Mouse (Mus musculus) heart, embryonic 14.5 days (tissue): ENCODE data around the gene Zfp810. TPM values are rescaled to one million over a fixed set of nuclear protein-coding genes. Genes with fewer than 3 reads are reported as not detected.

Source experiments
- ATAC-seq: fragments of 200-750 bp; cut with Nextera tagmentation; 2 replicates; pipeline ENCODE4 v1.8.0; 2017; ENCODE audit warnings: low read depth, moderate TSS enrichment; ENCODE audit not compliant: insufficient number of reproducible peaks, insufficient read depth, low FRiP score
- H3K27ac ChIP-seq, 2 experiments: fragments of 200-500 bp in 1 of 2; fragments of 300-500 bp in 1 of 2; sonication (generic) in 1 of 2; replicated peaks in 1 of 2; 2 replicates each; pipeline ENCODE4 v1.5.1; 2012 to 2014; ENCODE audit warnings: low read depth in 2 of 2, low read length in 2 of 2, control low read depth in 1 of 2, mild to moderate bottlenecking in 1 of 2, mixed read lengths in 1 of 2; ENCODE audit not compliant: control insufficient read depth in 1 of 2, insufficient read depth in 1 of 2
- H3K27me3 ChIP-seq: fragments of 300-500 bp; sonication (generic); 2 replicates; pipeline ENCODE4 v1.6.1; 2014; ENCODE audit warnings: mild to moderate bottlenecking, low read length, control low read depth; ENCODE audit not compliant: control insufficient read depth, insufficient read depth
- H3K36me3 ChIP-seq: fragments of 300-500 bp; sonication (generic); 2 replicates; pipeline ENCODE4 v1.6.1; 2014; ENCODE audit warnings: mild to moderate bottlenecking, control low read depth, low read length, mixed read lengths; ENCODE audit not compliant: control insufficient read depth, insufficient read depth
- H3K4me1 ChIP-seq, 2 experiments: fragments of 200-500 bp in 1 of 2; fragments of 300-500 bp in 1 of 2; sonication (generic) in 1 of 2; 2 replicates each; pipeline ENCODE4 v1.6.1; 2012 to 2014; ENCODE audit warnings: low read length in 2 of 2, control low read depth in 1 of 2, mixed read lengths in 1 of 2; ENCODE audit not compliant: control insufficient read depth in 2 of 2, insufficient read depth in 2 of 2
- H3K4me2 ChIP-seq: fragments of 300-500 bp; sonication (generic); 2 replicates; pipeline ENCODE4 v1.6.1; 2014; ENCODE audit warnings: mild to moderate bottlenecking, low read length
- H3K4me3 ChIP-seq, 2 experiments: fragments of 200-500 bp in 1 of 2; fragments of 300-500 bp in 1 of 2; sonication (generic) in 1 of 2; 2 replicates each; pipeline ENCODE4 v1.5.1; 2012 to 2014; ENCODE audit warnings: low read length in 2 of 2, mild to moderate bottlenecking in 2 of 2, control low read depth in 1 of 2, low read depth in 1 of 2, moderate library complexity in 1 of 2; ENCODE audit not compliant: control insufficient read depth in 1 of 2, insufficient read depth in 1 of 2
- H3K9ac ChIP-seq: fragments of 300-500 bp; sonication (generic); 2 replicates; pipeline ENCODE4 v1.6.1; 2014; ENCODE audit warnings: mild to moderate bottlenecking, low read length
- H3K9me3 ChIP-seq: fragments of 300-500 bp; sonication (generic); 2 replicates; pipeline ENCODE4 v1.6.1; 2016; ENCODE audit warnings: low read length, control low read depth; ENCODE audit not compliant: control insufficient read depth
- WGBS: fragments of 180-500 bp; shearing (Covaris S2); extraction: QIAGEN DNeasy Blood & Tissue Kit; methylation state at CpG from one replicate; pipeline ENCODE4 v1.1.7; 2014; 5-methylcytosine and 5-hydroxymethylcytosine counted together
- polyA plus RNA-seq: library from polyadenylated mRNA; unstranded; fragments of >200 nt; fragmentation: Nextera tagmentation; extraction: Ambion mirVana; gene quantifications from 2 replicates; pipeline ENCODE4 v1.2.1, GENCODE M21; 2014

Gene Zfp810
- polyA plus RNA-seq, 1 experiment from 2014 or later, result 16.7 TPM

- ATAC-seq, result no peak
- H3K36me3 ChIP-seq, result 0 out of 2 replicates have a peak, but pooled peaks cover 3% of the 10 kb centered on the region
- no peak overlapping the region for H3K27ac ChIP-seq
- H3K4me2 ChIP-seq, result no peak overlapping the region
- no peaks in the 10 kb centered on the region for H3K9me3 ChIP-seq
- 75% methylated on average over 7 of the region's 7 CpGs for WGBS
- H3K9ac ChIP-seq, result no peak overlapping the region
- H3K4me3 ChIP-seq, result no peak overlapping the region
- H3K4me1 ChIP-seq, result peaks cover 2 to 21% of the 10 kb centered on the region in 2 experiments; a peak in 3 of 4 replicates
- no peaks in the 10 kb centered on the region for H3K27me3 ChIP-seq
Measured at GRCm38 (mm10) chr9:22229386-22230026, 77.9 kb downstream of the Zfp810 start.

GRCm38 (mm10) chr9:22226846-22227245 lies 80.6 kb downstream of the Zfp810 start:
- H3K27me3 ChIP-seq, result no peaks in the 10 kb centered on the region
- 52% methylated on average over 15 of the region's 15 CpGs for WGBS
- 0 out of 2 replicates have a peak, but pooled peaks cover 3% of the 10 kb centered on the region for H3K36me3 ChIP-seq
- ATAC-seq, result no peak
- H3K4me3 ChIP-seq, result no peak overlapping the region
- H3K9me3 ChIP-seq, result no peaks in the 10 kb centered on the region
- H3K4me1 ChIP-seq, result peaks cover 2 to 12% of the 10 kb centered on the region in 2 experiments; a peak in 3 of 4 replicates
- H3K9ac ChIP-seq, result no peak overlapping the region
- peak overlapping the region; percentile 75 for H3K4me2 ChIP-seq
- H3K27ac ChIP-seq, result peak overlapping the region in 1 of 2 experiments; percentile 55; a peak in 3 of 4 replicates

Other genes with a start within 250 kb of the Zfp810 start
- gene Gm49318, start 236.4 kb downstream of the Zfp810 start, polyA plus RNA-seq, result not detected in 2 replicates
- gene Zfp653, start 236.3 kb downstream of the Zfp810 start, polyA plus RNA-seq, result 6.7 and 7.6 TPM in 2 replicates
- 50.5 and 58.1 TPM in 2 replicates for gene Ecsit, start 222.2 kb downstream of the Zfp810 start, polyA plus RNA-seq
- 227 and 239 TPM in 2 replicates for gene Cnn1, start 208.4 kb downstream of the Zfp810 start, polyA plus RNA-seq
- 117 and 129 TPM in 2 replicates for gene Elof1, start 190.5 kb downstream of the Zfp810 start, polyA plus RNA-seq
- gene Acp5, start 171.9 kb downstream of the Zfp810 start, polyA plus RNA-seq, result 3.6 and 4.9 TPM in 2 replicates
- gene Pigyl, start 150.8 kb downstream of the Zfp810 start, polyA plus RNA-seq, result 51.9 and 53.4 TPM in 2 replicates
- 0.28 and 0.58 TPM in 2 replicates for gene Zfp872, start 119.6 kb downstream of the Zfp810 start, polyA plus RNA-seq
- gene Zfp809, start 81.9 kb downstream of the Zfp810 start, polyA plus RNA-seq, result 23.1 and 25.3 TPM in 2 replicates
- gene Zfp599, start 47.8 kb downstream of the Zfp810 start, polyA plus RNA-seq, result 4.0 and 4.9 TPM in 2 replicates
- gene Anln, start 81.5 kb upstream of the Zfp810 start, polyA plus RNA-seq, result 57.6 and 62.0 TPM in 2 replicates
- gene 9530077C05Rik, start 103.9 kb upstream of the Zfp810 start, polyA plus RNA-seq, result 1.9 and 2.2 TPM in 2 replicates
- not detected in 2 replicates for gene Gm17545, start 146.6 kb upstream of the Zfp810 start, polyA plus RNA-seq
- gene Rp9, start 162.1 kb upstream of the Zfp810 start, polyA plus RNA-seq, result 51.1 and 52.3 TPM in 2 replicates
- 6.4 and 11.6 TPM in 2 replicates for gene Bbs9, start 168.1 kb upstream of the Zfp810 start, polyA plus RNA-seq